Mouse (Mus musculus): ENCODE results near the gene Cds1. TPM values are rescaled to one million over a fixed set of nuclear protein-coding genes. Genes with fewer than 3 reads are reported as not detected.

Gene Cds1
- polyA plus RNA-seq, 1 experiment from 2014 or later, result 4.0 TPM

DNA sequence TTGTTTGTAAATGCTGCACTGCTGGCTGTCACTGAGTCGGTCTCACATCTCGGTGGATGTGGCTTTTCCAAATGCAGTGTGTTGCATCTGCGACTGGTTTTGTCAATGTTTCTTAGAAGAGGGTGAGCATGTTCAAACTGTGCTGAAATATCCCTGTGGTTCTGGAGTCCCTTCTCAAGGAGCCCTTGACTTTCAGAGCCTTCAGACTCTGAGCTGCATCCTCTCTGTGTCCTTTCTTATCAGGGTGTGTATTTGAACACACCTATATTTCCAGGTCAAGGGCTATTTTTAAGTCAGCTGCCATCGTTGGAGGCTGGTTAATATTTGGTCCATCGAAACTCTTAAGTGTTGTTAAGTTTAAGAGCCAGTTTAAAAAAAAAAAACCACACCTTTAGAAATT, 2.2 kb downstream of the Cds1 start:
- 68% methylated on average over 5 of the region's 5 CpGs for WGBS
- DNase-seq (ENCODE audit: low spot score), result no peak
- Histone ChIP-seq H3K27me3 (replicated peaks; ENCODE audit: control insufficient read depth, insufficient read depth, low read length) (peaks cover 56% of the 10 kb centered on the region), H3K36me3 (ENCODE audit: control insufficient read depth, insufficient read depth, low read length) (no peaks in the 10 kb centered on the region), H3K9me3 (replicated peaks; ENCODE audit: control insufficient read depth, low read length) (no peaks in the 10 kb centered on the region), H3K9ac (ENCODE audit: low read length) (no peak overlapping the region), H3K4me1 (ENCODE audit: control insufficient read depth, insufficient read depth, low read length) (no peaks in the 10 kb centered on the region; the same call in 1 of the 2 replicates), H3K4me2 (ENCODE audit: low read length) (no peak overlapping the region), H3K4me3 (ENCODE audit: low read depth, low read length) (no peak overlapping the region), H3K27ac (ENCODE audit: low read depth, low read length) (no peak overlapping the region)
- ATAC-seq, result no peak

DNA sequence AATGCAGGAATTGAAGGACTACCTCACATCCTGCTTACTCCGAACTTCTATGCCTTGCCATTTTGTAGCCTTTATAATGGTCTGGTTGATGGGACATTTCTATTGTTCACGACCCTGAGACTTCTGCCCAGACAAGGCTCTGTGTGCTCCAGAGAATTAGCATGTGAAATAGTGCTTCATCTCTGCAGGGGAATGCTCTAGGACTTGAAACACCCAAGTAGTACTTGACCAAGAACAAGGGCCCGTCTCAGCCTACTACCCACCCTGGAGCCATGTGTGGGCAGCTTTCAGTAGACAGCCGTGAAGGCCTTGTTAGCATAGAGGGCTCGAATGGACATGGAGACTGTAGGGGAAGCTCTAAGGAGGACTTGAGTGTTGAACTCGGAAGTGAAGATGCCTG, 2.6 kb downstream of the Cds1 start:
- no peaks in the 10 kb centered on the region for H3K36me3 ChIP-seq (ENCODE audit: control insufficient read depth, insufficient read depth, low read length)
- H3K4me3 ChIP-seq (ENCODE audit: low read depth, low read length), result no peak overlapping the region
- H3K27ac ChIP-seq (ENCODE audit: low read depth, low read length), result no peak overlapping the region
- H3K9ac ChIP-seq (ENCODE audit: low read length), result no peak overlapping the region
- no peaks in the 10 kb centered on the region for H3K9me3 ChIP-seq (replicated peaks; ENCODE audit: control insufficient read depth, low read length)
- H3K4me1 ChIP-seq (ENCODE audit: control insufficient read depth, insufficient read depth, low read length), result no peaks in the 10 kb centered on the region; the same call in 1 of the 2 replicates
- 68% methylated on average over 6 of the region's 6 CpGs for WGBS
- H3K27me3 ChIP-seq (replicated peaks; ENCODE audit: control insufficient read depth, insufficient read depth, low read length), result peaks cover 56% of the 10 kb centered on the region
- ATAC-seq (no peak), DNase-seq (ENCODE audit: low spot score) (no peak)
- H3K4me2 ChIP-seq (ENCODE audit: low read length), result no peak overlapping the region

DNA sequence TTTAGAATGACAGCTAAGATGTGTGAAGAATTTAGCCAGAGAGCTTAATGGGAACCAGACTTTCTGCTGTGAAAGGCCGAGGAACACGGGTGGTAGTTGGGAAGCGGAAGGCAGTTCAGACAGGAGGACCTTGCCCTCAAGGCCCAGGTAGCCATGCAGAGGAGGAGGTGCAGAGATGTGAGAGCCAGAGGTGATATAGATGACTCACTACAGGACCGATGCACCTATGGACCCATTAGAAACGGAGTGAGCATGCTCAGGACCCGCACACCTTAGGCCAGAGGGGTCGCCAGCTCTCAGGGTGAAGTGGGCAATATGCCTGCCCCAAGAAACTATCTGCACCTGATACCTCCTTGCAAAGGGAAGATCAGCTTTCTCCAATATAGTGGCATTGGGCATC, 3.6 kb downstream of the Cds1 start:
- H3K4me3 ChIP-seq (ENCODE audit: low read depth, low read length), result no peak overlapping the region
- H3K9me3 ChIP-seq (replicated peaks; ENCODE audit: control insufficient read depth, low read length), result no peaks in the 10 kb centered on the region
- peaks cover 47% of the 10 kb centered on the region for H3K27me3 ChIP-seq (replicated peaks; ENCODE audit: control insufficient read depth, insufficient read depth, low read length)
- no peak overlapping the region for H3K4me2 ChIP-seq (ENCODE audit: low read length)
- no peaks in the 10 kb centered on the region; the same call in 1 of the 2 replicates for H3K4me1 ChIP-seq (ENCODE audit: control insufficient read depth, insufficient read depth, low read length)
- DNase-seq (ENCODE audit: low spot score) (no peak), ATAC-seq (no peak)
- 96% methylated on average over 7 of the region's 7 CpGs for WGBS
- no peak overlapping the region for H3K9ac ChIP-seq (ENCODE audit: low read length)
- no peaks in the 10 kb centered on the region for H3K36me3 ChIP-seq (ENCODE audit: control insufficient read depth, insufficient read depth, low read length)
- H3K27ac ChIP-seq (ENCODE audit: low read depth, low read length), result no peak overlapping the region

DNA sequence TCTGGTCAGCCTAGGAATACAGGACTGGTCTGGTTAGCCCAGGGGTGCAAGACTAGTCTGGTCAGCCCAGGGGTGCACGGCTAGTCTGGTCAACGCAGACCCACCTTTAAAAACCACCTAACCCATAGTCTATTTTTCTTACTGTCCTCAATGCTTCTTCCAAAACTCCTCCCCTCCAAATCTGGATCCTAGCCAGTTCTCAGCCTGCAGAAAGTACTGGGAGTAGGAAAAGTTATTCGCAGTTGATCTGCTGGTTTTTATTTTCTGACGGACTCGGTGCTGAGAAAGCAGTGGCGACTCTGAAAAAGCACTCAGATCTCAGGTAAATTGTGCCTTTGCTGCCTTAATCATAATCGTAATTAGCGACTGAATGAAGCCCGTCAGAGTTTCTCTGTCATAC, 7.7 kb downstream of the Cds1 start:
- no peak overlapping the region for H3K9ac ChIP-seq (ENCODE audit: low read length)
- H3K4me3 ChIP-seq (ENCODE audit: low read depth, low read length), result no peak overlapping the region
- DNase-seq (ENCODE audit: low spot score), result peak; percentile 18
- 74% methylated on average over 9 of the region's 9 CpGs for WGBS
- no peaks in the 10 kb centered on the region for H3K36me3 ChIP-seq (ENCODE audit: control insufficient read depth, insufficient read depth, low read length)
- no peak overlapping the region for H3K27ac ChIP-seq (ENCODE audit: low read depth, low read length)
- ATAC-seq, result no peak
- no peaks in the 10 kb centered on the region for H3K4me1 ChIP-seq (ENCODE audit: control insufficient read depth, insufficient read depth, low read length)
- H3K9me3 ChIP-seq (replicated peaks; ENCODE audit: control insufficient read depth, low read length), result no peaks in the 10 kb centered on the region
- H3K4me2 ChIP-seq (ENCODE audit: low read length), result no peak overlapping the region
- peaks cover 10% of the 10 kb centered on the region for H3K27me3 ChIP-seq (replicated peaks; ENCODE audit: control insufficient read depth, insufficient read depth, low read length)

DNA sequence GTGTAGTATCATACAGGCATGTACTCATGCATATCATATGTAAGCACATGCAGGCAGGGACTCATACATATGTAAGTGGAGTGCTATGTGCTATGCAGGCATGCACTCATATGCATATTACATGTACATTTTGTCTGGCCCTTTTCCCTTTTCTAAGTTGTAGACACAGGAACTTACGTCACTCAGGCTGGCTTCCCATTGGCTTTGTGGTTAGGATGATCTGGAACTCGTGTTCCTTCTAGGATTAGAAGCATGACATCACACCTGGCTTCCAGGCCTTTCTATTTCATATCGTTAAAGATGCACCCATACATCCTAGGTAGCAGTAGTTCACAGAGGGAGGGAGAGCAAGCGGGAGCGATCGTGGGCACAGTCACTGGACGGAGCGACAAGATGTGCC, 10.3 kb downstream of the Cds1 start:
- no peak for DNase-seq (ENCODE audit: low spot score)
- WGBS, result 91% methylated on average over 8 of the region's 8 CpGs

DNA sequence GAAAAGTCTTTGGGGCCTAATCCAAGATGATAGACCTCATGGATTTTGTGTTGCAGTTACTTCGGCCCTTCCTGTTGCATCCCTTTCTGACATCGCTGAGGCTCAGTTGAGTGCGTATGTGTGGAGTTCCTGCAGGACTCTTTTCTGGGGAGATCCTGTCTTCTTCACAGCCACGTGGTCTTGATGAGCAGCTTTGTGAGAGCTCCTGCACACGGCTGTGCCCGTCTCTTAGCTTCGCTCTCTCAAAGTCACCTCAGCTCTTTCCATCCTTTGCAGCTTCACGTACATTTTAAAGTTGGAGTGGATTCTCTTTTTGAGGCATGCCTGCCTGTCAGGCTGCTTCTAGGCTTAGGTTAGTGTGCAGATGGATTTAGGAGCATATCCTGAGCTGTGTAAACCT, 11.6 kb downstream of the Cds1 start:
- ATAC-seq (no peak), DNase-seq (ENCODE audit: low spot score) (no peak)
- H3K36me3 ChIP-seq (ENCODE audit: control insufficient read depth, insufficient read depth, low read length), result no peaks in the 10 kb centered on the region
- H3K9ac ChIP-seq (ENCODE audit: low read length), result no peak overlapping the region
- 85% methylated on average over 8 of the region's 8 CpGs for WGBS
- H3K4me2 ChIP-seq (ENCODE audit: low read length), result no peak overlapping the region
- H3K27ac ChIP-seq (ENCODE audit: low read depth, low read length), result no peak overlapping the region
- no peaks in the 10 kb centered on the region for H3K9me3 ChIP-seq (replicated peaks; ENCODE audit: control insufficient read depth, low read length)
- H3K4me1 ChIP-seq (ENCODE audit: control insufficient read depth, insufficient read depth, low read length), result no peaks in the 10 kb centered on the region
- no peaks in the 10 kb centered on the region for H3K27me3 ChIP-seq (replicated peaks; ENCODE audit: control insufficient read depth, insufficient read depth, low read length)
- H3K4me3 ChIP-seq (ENCODE audit: low read depth, low read length), result no peak overlapping the region

More for the DNA sequence above, 10.3 kb downstream of the Cds1 start:
- no peak for ATAC-seq
- Histone ChIP-seq H3K36me3 (ENCODE audit: control insufficient read depth, insufficient read depth, low read length) (no peaks in the 10 kb centered on the region), H3K27ac (ENCODE audit: low read depth, low read length) (no peak overlapping the region), H3K4me2 (ENCODE audit: low read length) (no peak overlapping the region), H3K27me3 (replicated peaks; ENCODE audit: control insufficient read depth, insufficient read depth, low read length) (no peaks in the 10 kb centered on the region), H3K9me3 (replicated peaks; ENCODE audit: control insufficient read depth, low read length) (no peaks in the 10 kb centered on the region), H3K9ac (ENCODE audit: low read length) (no peak overlapping the region), H3K4me3 (ENCODE audit: low read depth, low read length) (no peak overlapping the region), H3K4me1 (ENCODE audit: control insufficient read depth, insufficient read depth, low read length) (no peaks in the 10 kb centered on the region)

DNA sequence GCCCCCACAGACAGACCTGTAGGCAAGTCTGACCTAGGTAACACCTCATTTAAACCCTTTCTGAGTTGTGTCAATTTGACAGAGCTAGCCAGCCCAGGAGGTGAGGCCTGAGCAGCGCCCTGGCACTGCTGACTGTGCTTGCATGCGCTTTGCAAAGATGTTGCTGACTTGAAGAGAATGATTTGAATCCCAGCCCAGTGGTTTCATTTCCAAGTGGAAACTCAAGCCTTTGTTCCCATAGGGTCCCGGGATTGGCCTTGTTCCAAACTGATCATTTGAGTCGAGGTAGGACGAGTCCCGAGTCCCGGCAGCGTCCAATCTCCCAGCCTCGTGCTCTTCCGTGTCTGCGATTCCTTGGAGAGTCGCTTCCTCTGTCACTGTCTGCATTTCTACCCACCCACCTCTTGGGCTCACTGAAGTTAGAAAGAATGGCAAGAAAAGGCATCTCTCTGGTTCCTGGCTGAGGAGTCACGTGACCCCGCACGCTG, 14.5 kb downstream of the Cds1 start:
- WGBS, result 68% methylated on average over 15 of the region's 15 CpGs
- H3K9ac ChIP-seq (ENCODE audit: low read length), result no peak overlapping the region
- H3K27me3 ChIP-seq (replicated peaks; ENCODE audit: control insufficient read depth, insufficient read depth, low read length), result no peaks in the 10 kb centered on the region
- DNase-seq (ENCODE audit: low spot score) (peak; percentile 38), ATAC-seq (no peak)
- no peak overlapping the region for H3K27ac ChIP-seq (ENCODE audit: low read depth, low read length)
- H3K4me3 ChIP-seq (ENCODE audit: low read depth, low read length), result no peak overlapping the region
- H3K9me3 ChIP-seq (replicated peaks; ENCODE audit: control insufficient read depth, low read length), result no peaks in the 10 kb centered on the region
- H3K4me1 ChIP-seq (ENCODE audit: control insufficient read depth, insufficient read depth, low read length), result no peaks in the 10 kb centered on the region
- H3K4me2 ChIP-seq (ENCODE audit: low read length), result no peak overlapping the region
- H3K36me3 ChIP-seq (ENCODE audit: control insufficient read depth, insufficient read depth, low read length), result no peaks in the 10 kb centered on the region

DNA sequence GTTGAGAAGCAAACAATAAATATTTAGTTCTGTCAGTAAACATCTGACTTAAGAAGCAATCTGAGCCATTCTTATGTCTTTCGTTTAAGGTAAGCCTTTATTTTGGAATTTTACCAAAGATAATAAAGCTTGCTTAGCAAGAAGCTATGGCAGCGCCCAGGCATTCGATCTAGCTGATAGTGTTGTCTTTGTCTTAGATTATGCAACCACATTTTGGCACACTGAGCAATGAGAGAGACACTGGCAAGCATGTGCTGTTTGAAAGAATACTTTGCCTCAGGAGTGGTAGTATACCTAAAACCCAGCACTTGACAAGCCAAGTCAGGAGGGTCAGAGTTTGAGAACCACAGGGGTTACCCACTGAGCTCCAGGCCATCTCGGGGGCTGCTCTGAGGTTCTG, 16.0 kb downstream of the Cds1 start:
- H3K27me3 ChIP-seq (replicated peaks; ENCODE audit: control insufficient read depth, insufficient read depth, low read length), result no peaks in the 10 kb centered on the region
- no peak overlapping the region for H3K4me3 ChIP-seq (ENCODE audit: low read depth, low read length)
- WGBS, result 78% methylated on average over 4 of the region's 4 CpGs
- DNase-seq (ENCODE audit: low spot score) (no peak), ATAC-seq (no peak)
- no peaks in the 10 kb centered on the region for H3K9me3 ChIP-seq (replicated peaks; ENCODE audit: control insufficient read depth, low read length)
- H3K4me1 ChIP-seq (ENCODE audit: control insufficient read depth, insufficient read depth, low read length), result no peaks in the 10 kb centered on the region
- no peaks in the 10 kb centered on the region for H3K36me3 ChIP-seq (ENCODE audit: control insufficient read depth, insufficient read depth, low read length)
- no peak overlapping the region for H3K4me2 ChIP-seq (ENCODE audit: low read length)
- no peak overlapping the region for H3K27ac ChIP-seq (ENCODE audit: low read depth, low read length)
- no peak overlapping the region for H3K9ac ChIP-seq (ENCODE audit: low read length)

DNA sequence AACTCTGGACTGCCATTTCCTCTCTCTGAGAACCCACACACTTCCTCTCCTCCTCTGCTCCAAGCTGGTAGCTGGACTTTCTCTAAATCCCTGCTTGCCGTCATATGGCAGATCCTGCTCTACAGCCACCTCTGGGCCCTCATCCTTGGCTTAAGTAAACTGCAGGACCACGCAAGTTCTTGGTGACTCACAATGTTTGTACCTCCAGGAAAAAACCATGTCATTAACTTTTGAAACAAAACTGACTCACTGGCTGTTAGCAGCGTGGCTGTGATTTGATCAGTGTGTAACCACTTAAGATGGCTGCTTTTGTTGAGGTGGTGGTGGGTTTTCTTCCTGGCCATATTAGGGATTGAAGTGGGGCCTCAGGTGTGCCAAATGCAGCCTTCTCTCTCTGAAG, 19.4 kb downstream of the Cds1 start:
- ATAC-seq (no peak), DNase-seq (ENCODE audit: low spot score) (no peak)
- no peaks in the 10 kb centered on the region for H3K27me3 ChIP-seq (replicated peaks; ENCODE audit: control insufficient read depth, insufficient read depth, low read length)
- H3K4me1 ChIP-seq (ENCODE audit: control insufficient read depth, insufficient read depth, low read length), result no peaks in the 10 kb centered on the region
- no peak overlapping the region for H3K9ac ChIP-seq (ENCODE audit: low read length)
- WGBS, result 86% methylated on average over 3 of the region's 3 CpGs
- no peaks in the 10 kb centered on the region for H3K9me3 ChIP-seq (replicated peaks; ENCODE audit: control insufficient read depth, low read length)
- H3K4me3 ChIP-seq (ENCODE audit: low read depth, low read length), result no peak overlapping the region
- no peaks in the 10 kb centered on the region for H3K36me3 ChIP-seq (ENCODE audit: control insufficient read depth, insufficient read depth, low read length)
- H3K27ac ChIP-seq (ENCODE audit: low read depth, low read length), result no peak overlapping the region
- no peak overlapping the region for H3K4me2 ChIP-seq (ENCODE audit: low read length)
